Mouse (Mus musculus) kidney, embryonic 15.5 days (tissue): ENCODE results near the gene Hira. TPM values are rescaled to one million over a fixed set of nuclear protein-coding genes. Genes with fewer than 3 reads are reported as not detected.
"Not testable (repeated sequence)": the region's sequence is repeated elsewhere in the genome, so short reads cannot be mapped to it uniquely, and the experiment has no call there.

ENCODE experiments used
- ATAC-seq: fragments of 200-750 bp; cut with Nextera tagmentation; replicated peaks from 2 replicates; pipeline ENCODE4 v1.8.0; 2017; ENCODE audit warnings: moderate TSS enrichment; ENCODE audit not compliant: low FRiP score
- H3K27ac ChIP-seq: fragments of 300-500 bp; sonication (generic); 2 replicates; pipeline ENCODE4 v1.5.1; 2015; ENCODE audit warnings: mild to moderate bottlenecking, inconsistent platforms
- H3K27me3 ChIP-seq: fragments of 300-500 bp; sonication (generic); 2 replicates; pipeline ENCODE4 v1.6.1; 2015; ENCODE audit warnings: inconsistent platforms
- H3K36me3 ChIP-seq: fragments of 300-500 bp; sonication (generic); 2 replicates; pipeline ENCODE4 v1.6.1; 2015; ENCODE audit warnings: inconsistent platforms
- H3K4me1 ChIP-seq: fragments of 300-500 bp; sonication (generic); 2 replicates; pipeline ENCODE4 v1.6.1; 2015; ENCODE audit warnings: inconsistent platforms
- H3K4me2 ChIP-seq: fragments of 300-500 bp; sonication (generic); 2 replicates; pipeline ENCODE4 v1.6.1; 2015; ENCODE audit warnings: moderate library complexity, mild to moderate bottlenecking, inconsistent platforms
- H3K4me3 ChIP-seq: fragments of 300-500 bp; sonication (generic); replicated peaks from 2 replicates; pipeline ENCODE4 v1.5.1; 2015; ENCODE audit warnings: mild to moderate bottlenecking, inconsistent platforms
- H3K9ac ChIP-seq: fragments of 300-500 bp; sonication (generic); 2 replicates; pipeline ENCODE4 v1.6.1; 2015; ENCODE audit warnings: mild to moderate bottlenecking, inconsistent platforms
- H3K9me3 ChIP-seq: fragments of 300-500 bp; sonication (generic); replicated peaks from 2 replicates; pipeline ENCODE4 v1.6.1; 2016; ENCODE audit warnings: inconsistent platforms
- WGBS: fragments of 180-500 bp; shearing (Covaris S2); methylation state at CpG from one replicate; pipeline ENCODE4 v1.1.7; 2015; ENCODE audit warnings: mixed read lengths; 5-methylcytosine and 5-hydroxymethylcytosine counted together
- polyA plus RNA-seq: library from polyadenylated mRNA; unstranded; fragments of >200 nt; fragmentation: Nextera tagmentation; extraction: Ambion mirVana; gene quantifications from 2 replicates; pipeline ENCODE4 v1.2.1, GENCODE M21; 2015

Hira gene
- polyA plus RNA-seq, 1 experiment from 2014 or later: 14.6 TPM

- H3K27me3 ChIP-seq, H3K9ac ChIP-seq, H3K4me3 ChIP-seq, H3K4me2 ChIP-seq, H3K4me1 ChIP-seq, H3K9me3 ChIP-seq, ATAC-seq, H3K27ac ChIP-seq: not testable (repeated sequence)
- H3K36me3 ChIP-seq: peaks cover 47% of the 10 kb centered on the region
- WGBS: 94% methylated on average over 1 of the region's 1 CpGs
These were observed 6.3 kb upstream of the Hira start for GRCm38 (mm10) chr16:18870495-18870894.

- H3K4me3 ChIP-seq: peak overlapping the region; percentile 86
- peaks cover 61% of the 10 kb centered on the region for H3K36me3 ChIP-seq
- WGBS: under 1% methylated on average over 17 of the region's 17 CpGs
- peak overlapping the region; percentile 96 for H3K9ac ChIP-seq
- peaks cover 28% of the 10 kb centered on the region for H3K4me1 ChIP-seq
- H3K4me2 ChIP-seq: peak overlapping the region; percentile 80
- H3K27ac ChIP-seq: peak overlapping the region; percentile 97
- H3K9me3 ChIP-seq: no peaks in the 10 kb centered on the region
- no peak for ATAC-seq
- H3K27me3 ChIP-seq: no peaks in the 10 kb centered on the region
These were observed 771 bp upstream of the Hira start for GRCm38 (mm10) chr16:18876091-18876441.

GRCm38 (mm10) chr16:18877386-18878090, 701 bp downstream of the Hira start:
- Histone ChIP-seq H3K9ac (peak overlapping the region; percentile 96), H3K4me1 (peaks cover 28% of the 10 kb centered on the region), H3K9me3 (no peaks in the 10 kb centered on the region), H3K27ac (peak overlapping the region; percentile 97), H3K4me2 (peak overlapping the region; percentile 80), H3K4me3 (peak overlapping the region; percentile 86), H3K27me3 (no peaks in the 10 kb centered on the region), H3K36me3 (peaks cover 54% of the 10 kb centered on the region)
- 1% methylated on average over 42 of the region's 43 CpGs for WGBS
- peak; percentile 41 for ATAC-seq

GRCm38 (mm10) chr16:18878091-18878720, 1.4 kb downstream of the Hira start:
- peak overlapping the region; percentile 96 for H3K9ac ChIP-seq
- H3K9me3 ChIP-seq: no peaks in the 10 kb centered on the region
- H3K4me2 ChIP-seq: peak overlapping the region; percentile 80
- H3K4me1 ChIP-seq: peaks cover 28% of the 10 kb centered on the region
- WGBS: 24% methylated on average over 20 of the region's 20 CpGs
- H3K27me3 ChIP-seq: no peaks in the 10 kb centered on the region
- ATAC-seq: no peak
- H3K27ac ChIP-seq: peak overlapping the region; percentile 97
- H3K4me3 ChIP-seq: peak overlapping the region; percentile 86
- H3K36me3 ChIP-seq: peaks cover 52% of the 10 kb centered on the region

- Histone ChIP-seq H3K4me1 (peaks cover 13% of the 10 kb centered on the region; the same call in 1 of the 2 replicates), H3K4me2 (no peak overlapping the region), H3K27ac (no peak overlapping the region), H3K27me3 (no peaks in the 10 kb centered on the region), H3K9me3 (no peaks in the 10 kb centered on the region), H3K4me3 (no peak overlapping the region), H3K9ac (no peak overlapping the region), H3K36me3 (peaks cover 37% of the 10 kb centered on the region)
- ATAC-seq: no peak
These were observed 7.2 kb downstream of the Hira start for GRCm38 (mm10) chr16:18884044-18884443.

- no peaks in the 10 kb centered on the region for H3K27me3 ChIP-seq
- H3K9ac ChIP-seq: no peak overlapping the region
- H3K27ac ChIP-seq: no peak overlapping the region
- H3K36me3 ChIP-seq: peaks cover 37% of the 10 kb centered on the region
- 61% methylated on average over 4 of the region's 4 CpGs for WGBS
- H3K4me2 ChIP-seq: no peak overlapping the region
- no peaks in the 10 kb centered on the region for H3K4me1 ChIP-seq
- ATAC-seq: no peak
- H3K9me3 ChIP-seq: no peaks in the 10 kb centered on the region
- H3K4me3 ChIP-seq: no peak overlapping the region
These were observed 17.1 kb downstream of the Hira start for GRCm38 (mm10) chr16:18893840-18894372.

- Histone ChIP-seq H3K4me1 (no peaks in the 10 kb centered on the region), H3K9me3 (no peaks in the 10 kb centered on the region), H3K9ac (no peak overlapping the region), H3K27me3 (no peaks in the 10 kb centered on the region), H3K4me3 (no peak overlapping the region), H3K36me3 (peaks cover 50% of the 10 kb centered on the region), H3K27ac (no peak overlapping the region), H3K4me2 (no peak overlapping the region)
- ATAC-seq: no peak
- WGBS: 77% methylated on average over 3 of the region's 3 CpGs
These were observed 18.4 kb downstream of the Hira start for GRCm38 (mm10) chr16:18895249-18895648.

- H3K4me3 ChIP-seq: no peak overlapping the region
- H3K4me2 ChIP-seq: no peak overlapping the region
- no peaks in the 10 kb centered on the region for H3K4me1 ChIP-seq
- no peaks in the 10 kb centered on the region for H3K27me3 ChIP-seq
- no peak for ATAC-seq
- peaks cover 60% of the 10 kb centered on the region for H3K36me3 ChIP-seq
- H3K9me3 ChIP-seq: no peaks in the 10 kb centered on the region
- no peak overlapping the region for H3K27ac ChIP-seq
- H3K9ac ChIP-seq: no peak overlapping the region
- WGBS: 79% methylated on average over 10 of the region's 10 CpGs
These were observed 19.6 kb downstream of the Hira start for GRCm38 (mm10) chr16:18896429-18896828.

GRCm38 (mm10) chr16:18905648-18906047, 28.8 kb downstream of the Hira start:
- Histone ChIP-seq H3K4me2 (no peak overlapping the region), H3K4me3 (no peak overlapping the region), H3K27ac (no peak overlapping the region), H3K9me3 (no peaks in the 10 kb centered on the region), H3K27me3 (no peaks in the 10 kb centered on the region), H3K9ac (no peak overlapping the region), H3K4me1 (no peaks in the 10 kb centered on the region), H3K36me3 (peaks cover 68% of the 10 kb centered on the region)
- no peak for ATAC-seq
- WGBS: 88% methylated on average over 1 of the region's 1 CpGs

- Histone ChIP-seq H3K27ac (no peak overlapping the region), H3K4me3 (no peak overlapping the region), H3K4me1 (no peaks in the 10 kb centered on the region), H3K36me3 (peaks cover 80% of the 10 kb centered on the region), H3K4me2 (no peak overlapping the region), H3K9ac (no peak overlapping the region), H3K27me3 (no peaks in the 10 kb centered on the region), H3K9me3 (no peaks in the 10 kb centered on the region)
- ATAC-seq: no peak
- WGBS: 97% methylated on average over 4 of the region's 4 CpGs
These were observed 39.2 kb downstream of the Hira start for GRCm38 (mm10) chr16:18916064-18916463.

- Histone ChIP-seq H3K4me1 (no peaks in the 10 kb centered on the region), H3K9me3 (no peaks in the 10 kb centered on the region), H3K27ac (no peak overlapping the region), H3K9ac (no peak overlapping the region), H3K27me3 (no peaks in the 10 kb centered on the region), H3K4me3 (no peak overlapping the region), H3K4me2 (no peak overlapping the region), H3K36me3 (peaks cover 97% of the 10 kb centered on the region)
- 96% methylated on average over 2 of the region's 2 CpGs for WGBS
- ATAC-seq: no peak
These were observed 44.9 kb downstream of the Hira start for GRCm38 (mm10) chr16:18921771-18922170.

GRCm38 (mm10) chr16:18927963-18928362, 51.1 kb downstream of the Hira start:
- no peak overlapping the region for H3K4me2 ChIP-seq
- no peak overlapping the region for H3K9ac ChIP-seq
- H3K27me3 ChIP-seq: no peaks in the 10 kb centered on the region
- H3K4me3 ChIP-seq: no peak overlapping the region
- WGBS: 98% methylated on average over 1 of the region's 1 CpGs
- no peaks in the 10 kb centered on the region for H3K4me1 ChIP-seq
- H3K36me3 ChIP-seq: peaks cover 89% of the 10 kb centered on the region
- H3K9me3 ChIP-seq: no peaks in the 10 kb centered on the region
- H3K27ac ChIP-seq: no peak overlapping the region
- no peak for ATAC-seq
